Mouse (Mus musculus) limb, embryonic 14.5 days (tissue): ENCODE data around the gene Msx2. TPM values are rescaled to one million over a fixed set of nuclear protein-coding genes. Genes with fewer than 3 reads are reported as not detected.

Experiments used
- ATAC-seq: fragments of 200-750 bp; cut with Nextera tagmentation; 2 replicates; pipeline ENCODE4 v1.8.0; 2017; ENCODE audit warnings: low read depth, moderate number of reproducible peaks, moderate TSS enrichment; ENCODE audit not compliant: low FRiP score
- DNase-seq: peaks from one replicate; pipeline ENCODE4 v3.0.0-alpha.2; 2015; ENCODE audit warnings: low spot score
- H3K27ac ChIP-seq: fragments of 300-500 bp; sonication (generic); replicated peaks from 2 replicates; pipeline ENCODE4 v1.5.1; 2014; ENCODE audit warnings: low read depth, mild to moderate bottlenecking, low read length, moderate library complexity, mixed read lengths
- H3K27me3 ChIP-seq: fragments of 300-500 bp; sonication (generic); 2 replicates; pipeline ENCODE4 v1.6.1; 2014; ENCODE audit warnings: low read length, mixed read lengths; ENCODE audit not compliant: control insufficient read depth, insufficient read depth
- H3K36me3 ChIP-seq: fragments of 300-500 bp; sonication (generic); 2 replicates; pipeline ENCODE4 v1.6.1; 2014; ENCODE audit warnings: mild to moderate bottlenecking, low read length, moderate library complexity, mixed read lengths; ENCODE audit not compliant: control insufficient read depth, insufficient read depth
- H3K4me1 ChIP-seq: fragments of 300-500 bp; sonication (generic); 2 replicates; pipeline ENCODE4 v1.6.1; 2014; ENCODE audit warnings: antibody characterized with exemption, low read length, mixed read lengths; ENCODE audit not compliant: control insufficient read depth, insufficient read depth
- H3K4me2 ChIP-seq: fragments of 300-500 bp; sonication (generic); replicated peaks from 2 replicates; pipeline ENCODE4 v1.6.1; 2014; ENCODE audit warnings: low read depth, mild to moderate bottlenecking, low read length, moderate library complexity; ENCODE audit not compliant: severe bottlenecking
- H3K4me3 ChIP-seq: fragments of 300-500 bp; sonication (generic); replicated peaks from 2 replicates; pipeline ENCODE4 v1.5.1; 2014; ENCODE audit warnings: low read length
- H3K9ac ChIP-seq: fragments of 300-500 bp; sonication (generic); 2 replicates; pipeline ENCODE4 v1.6.1; 2014; ENCODE audit warnings: mild to moderate bottlenecking, low read depth, low read length, moderate library complexity; ENCODE audit not compliant: severe bottlenecking
- H3K9me3 ChIP-seq: fragments of 300-500 bp; sonication (generic); 2 replicates; pipeline ENCODE4 v1.6.1; 2016; ENCODE audit warnings: low read length; ENCODE audit not compliant: control insufficient read depth
- POLR2A ChIP-seq: fragments of 200-500 bp; IDR thresholded peaks from 2 replicates; pipeline ENCODE4 v1.8.0; 2012; ENCODE audit warnings: inconsistent platforms, mild to moderate bottlenecking, moderate library complexity, borderline replicate concordance; ENCODE audit not compliant: insufficient read depth, insufficient read length; ENCODE audit errors: extremely low read depth
- WGBS: fragments of 180-500 bp; shearing (Covaris S2); extraction: QIAGEN DNeasy Blood & Tissue Kit; methylation state at CpG from one replicate; pipeline ENCODE4 v1.1.7; 2014; 5-methylcytosine and 5-hydroxymethylcytosine counted together
- polyA plus RNA-seq, 2 experiments: library from polyadenylated mRNA; depleted of rRNA in 1 of 2; stranded (reverse) in 1 of 2; unstranded in 1 of 2; fragments of >200 nt; fragmentation: Nextera tagmentation in 1 of 2; extraction: Ambion mirVana in 1 of 2; gene quantifications; 2 replicates each; pipeline versions ENCODE4 v1.2.1 to v1.2.3; 2012 to 2014

The Msx2 gene
- polyA plus RNA-seq, 2 experiments, result 17.5 to 19.4 TPM

- ATAC-seq (no peak), DNase-seq (no peak)
- Histone ChIP-seq H3K9ac (peak overlapping the region; percentile 28; the same call in 1 of the 2 replicates), H3K9me3 (no peaks in the 10 kb centered on the region), H3K36me3 (no peaks in the 10 kb centered on the region), H3K27ac (no peak overlapping the region), H3K4me1 (peaks cover 11% of the 10 kb centered on the region), H3K4me3 (peak overlapping the region; percentile 22), H3K27me3 (peaks cover 72% of the 10 kb centered on the region), H3K4me2 (peak overlapping the region; percentile 44)
- WGBS, result 7% methylated on average over 18 of the region's 18 CpGs
- no peak for TF ChIP-seq POLR2A
Observed at GRCm38 (mm10) chr13:53466189-53466866, 6.5 kb downstream of the Msx2 start.

- H3K27me3 ChIP-seq, result peaks cover 64% of the 10 kb centered on the region
- H3K36me3 ChIP-seq, result no peaks in the 10 kb centered on the region
- peak overlapping the region; percentile 22 for H3K4me3 ChIP-seq
- H3K4me2 ChIP-seq, result peak overlapping the region; percentile 44
- peaks cover 11% of the 10 kb centered on the region for H3K4me1 ChIP-seq
- no peaks in the 10 kb centered on the region for H3K9me3 ChIP-seq
- peak overlapping the region; percentile 28 for H3K9ac ChIP-seq
- no peak for TF ChIP-seq POLR2A
- DNase-seq, result no peak
- H3K27ac ChIP-seq, result peak overlapping the region; percentile 67
- no peak for ATAC-seq
- 8% methylated on average over 26 of the region's 26 CpGs for WGBS
Observed at GRCm38 (mm10) chr13:53465191-53465820, 7.6 kb downstream of the Msx2 start.

GRCm38 (mm10) chr13:53464441-53465001 is 8.4 kb downstream of the Msx2 start:
- Histone ChIP-seq H3K4me2 (peak overlapping the region; percentile 44), H3K27me3 (peaks cover 64% of the 10 kb centered on the region), H3K9me3 (no peaks in the 10 kb centered on the region), H3K36me3 (no peaks in the 10 kb centered on the region), H3K9ac (no peak overlapping the region), H3K27ac (no peak overlapping the region; the same call in 1 of the 2 replicates), H3K4me3 (0 out of 2 replicates have a peak overlapping the region, but pooled peaks have one; percentile 22), H3K4me1 (peaks cover 11% of the 10 kb centered on the region)
- no peak for TF ChIP-seq POLR2A
- DNase-seq, result no peak
- 5% methylated on average over 16 of the region's 21 CpGs for WGBS
- ATAC-seq, result no peak

GRCm38 (mm10) chr13:53463946-53464345 is 8.9 kb downstream of the Msx2 start:
- Histone ChIP-seq H3K9ac (no peak overlapping the region), H3K36me3 (no peaks in the 10 kb centered on the region), H3K27ac (no peak overlapping the region), H3K4me1 (peaks cover 11% of the 10 kb centered on the region), H3K9me3 (no peaks in the 10 kb centered on the region), H3K4me3 (no peak overlapping the region), H3K27me3 (peaks cover 60% of the 10 kb centered on the region), H3K4me2 (peak overlapping the region; percentile 44; the same call in 1 of the 2 replicates)
- DNase-seq, result no peak
- 8% methylated on average over 10 of the region's 10 CpGs for WGBS
- no peak for TF ChIP-seq POLR2A
- ATAC-seq, result 0 out of 2 replicates have a peak, but pooled peaks have one; percentile 11

GRCm38 (mm10) chr13:53463037-53463436 is 9.8 kb downstream of the Msx2 start:
- peak overlapping the region; percentile 79 for H3K4me2 ChIP-seq
- H3K4me1 ChIP-seq, result peaks cover 8% of the 10 kb centered on the region
- ATAC-seq, result no peak
- no peak overlapping the region for H3K27ac ChIP-seq
- H3K9me3 ChIP-seq, result no peaks in the 10 kb centered on the region
- H3K9ac ChIP-seq, result no peak overlapping the region
- peaks cover 54% of the 10 kb centered on the region for H3K27me3 ChIP-seq
- H3K4me3 ChIP-seq, result peak overlapping the region; percentile 33
- no peaks in the 10 kb centered on the region for H3K36me3 ChIP-seq
- no peak for DNase-seq
- under 1% methylated on average over 7 of the region's 7 CpGs for WGBS
- TF ChIP-seq POLR2A, result no peak
